Mouse (Mus musculus): ENCODE results near the gene Smurf2. TPM values are rescaled to one million over a fixed set of nuclear protein-coding genes. Genes with fewer than 3 reads are reported as not detected.
A peak's percentile ranks its signal among the peaks of the same experiment; 100 is the strongest.

Gene Smurf2
- polyA plus RNA-seq, 1 experiment = 11.3 TPM

- Histone ChIP-seq H3K4me1 (ENCODE audit: control insufficient read depth, insufficient read depth, low read length) (peaks cover 4% of the 10 kb centered on the region; the same call in 1 of the 2 replicates), H3K36me3 (ENCODE audit: control insufficient read depth, insufficient read depth, low read length) (peaks cover 6% of the 10 kb centered on the region), H3K27ac (ENCODE audit: control insufficient read depth, insufficient read depth, low read depth, low read length) (no peak overlapping the region; the same call in 1 of the 2 replicates), H3K27me3 (ENCODE audit: control insufficient read depth, insufficient read depth, low read length) (no peaks in the 10 kb centered on the region), H3K4me3 (ENCODE audit: control insufficient read depth, low read depth, low read length) (no peak overlapping the region)
- TF ChIP-seq POLR2A (IDR thresholded peaks at IDR 0.05; ENCODE audit: control insufficient read depth, low read depth, low read length) (no peak), CTCF (IDR thresholded peaks at IDR 0.05; ENCODE audit: control insufficient read depth, insufficient read depth, insufficient replicate concordance, low read depth, low read length) (no peak)
Observed at GRCm38 (mm10) chr11:106780590-106781220, 139.8 kb downstream of the Smurf2 start.

- TF ChIP-seq POLR2A (IDR thresholded peaks at IDR 0.05; ENCODE audit: control insufficient read depth, low read depth, low read length) (no peak), CTCF (IDR thresholded peaks at IDR 0.05; ENCODE audit: control insufficient read depth, insufficient read depth, insufficient replicate concordance, low read depth, low read length) (no peak)
- no peak overlapping the region for H3K4me3 ChIP-seq (ENCODE audit: control insufficient read depth, low read depth, low read length)
- peaks cover 4% of the 10 kb centered on the region; the same call in 1 of the 2 replicates for H3K4me1 ChIP-seq (ENCODE audit: control insufficient read depth, insufficient read depth, low read length)
- H3K27ac ChIP-seq (ENCODE audit: control insufficient read depth, insufficient read depth, low read depth, low read length) = 0 out of 2 replicates have a peak overlapping the region, but pooled peaks have one; percentile 89
- no peaks in the 10 kb centered on the region for H3K27me3 ChIP-seq (ENCODE audit: control insufficient read depth, insufficient read depth, low read length)
- H3K36me3 ChIP-seq (ENCODE audit: control insufficient read depth, insufficient read depth, low read length) = peaks cover 4% of the 10 kb centered on the region
Observed at GRCm38 (mm10) chr11:106780089-106780425, 140.5 kb downstream of the Smurf2 start.

GRCm38 (mm10) chr11:106779388-106780088 lies 141.0 kb downstream of the Smurf2 start, which contains the start of gene Polg2:
Gene Polg2, minus strand, starts transcription at chr11:106779537.
- H3K27me3 ChIP-seq (ENCODE audit: control insufficient read depth, insufficient read depth, low read length) = no peaks in the 10 kb centered on the region
- peak within 1 kb of the TSS; percentile 91 for H3K4me3 ChIP-seq (ENCODE audit: control insufficient read depth, low read depth, low read length)
- TF ChIP-seq CTCF (IDR thresholded peaks at IDR 0.05; ENCODE audit: control insufficient read depth, insufficient read depth, insufficient replicate concordance, low read depth, low read length) (no peak), POLR2A (IDR thresholded peaks at IDR 0.05; ENCODE audit: control insufficient read depth, low read depth, low read length) (peak; percentile 86)
- peaks cover 4% of the 10 kb centered on the region for H3K36me3 ChIP-seq (ENCODE audit: control insufficient read depth, insufficient read depth, low read length)
- peaks cover 4% of the 10 kb centered on the region; the same call in 1 of the 2 replicates for H3K4me1 ChIP-seq (ENCODE audit: control insufficient read depth, insufficient read depth, low read length)
- peak within 1 kb of the TSS; percentile 89 for H3K27ac ChIP-seq (ENCODE audit: control insufficient read depth, insufficient read depth, low read depth, low read length)

- no peaks in the 10 kb centered on the region for H3K27me3 ChIP-seq (ENCODE audit: control insufficient read depth, insufficient read depth, low read length)
- peaks cover 4% of the 10 kb centered on the region for H3K36me3 ChIP-seq (ENCODE audit: control insufficient read depth, insufficient read depth, low read length)
- peak overlapping the region; percentile 89 for H3K27ac ChIP-seq (ENCODE audit: control insufficient read depth, insufficient read depth, low read depth, low read length)
- H3K4me3 ChIP-seq (ENCODE audit: control insufficient read depth, low read depth, low read length) = peak overlapping the region; percentile 91
- no peak for TF ChIP-seq CTCF (IDR thresholded peaks at IDR 0.05; ENCODE audit: control insufficient read depth, insufficient read depth, insufficient replicate concordance, low read depth, low read length)
- no peak for TF ChIP-seq POLR2A (IDR thresholded peaks at IDR 0.05; ENCODE audit: control insufficient read depth, low read depth, low read length)
- peaks cover 4% of the 10 kb centered on the region; the same call in 1 of the 2 replicates for H3K4me1 ChIP-seq (ENCODE audit: control insufficient read depth, insufficient read depth, low read length)
Observed at GRCm38 (mm10) chr11:106778589-106779387, 141.7 kb downstream of the Smurf2 start.

DNA sequence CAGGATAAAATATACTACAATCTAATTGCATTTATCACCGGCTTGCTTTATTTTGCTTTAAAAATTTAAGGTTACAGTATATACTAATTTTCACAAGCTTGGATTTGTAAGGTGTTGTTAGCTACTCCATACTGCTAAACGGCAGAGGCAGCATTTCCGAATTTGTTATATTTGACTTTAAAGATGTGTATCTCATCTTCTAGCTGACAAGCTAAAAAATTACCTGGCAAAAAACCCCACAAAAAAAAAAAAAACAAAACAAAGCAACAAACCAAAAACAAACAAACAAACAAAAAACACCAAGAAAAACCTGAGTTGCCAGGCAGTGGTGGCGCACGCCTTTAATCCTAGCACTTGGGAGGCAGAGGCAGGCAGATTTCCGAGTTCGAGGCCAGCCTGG lies 142.4 kb downstream of the Smurf2 start:
- no peak overlapping the region for H3K4me3 ChIP-seq (ENCODE audit: control insufficient read depth, low read depth, low read length)
- peaks cover 2% of the 10 kb centered on the region for H3K36me3 ChIP-seq (ENCODE audit: control insufficient read depth, insufficient read depth, low read length)

GRCm38 (mm10) chr11:106777395-106777794 lies 143.1 kb downstream of the Smurf2 start:
- TF ChIP-seq CTCF (IDR thresholded peaks at IDR 0.05; ENCODE audit: control insufficient read depth, insufficient read depth, insufficient replicate concordance, low read depth, low read length) (no peak), POLR2A (IDR thresholded peaks at IDR 0.05; ENCODE audit: control insufficient read depth, low read depth, low read length) (no peak)
- H3K36me3 ChIP-seq (ENCODE audit: control insufficient read depth, insufficient read depth, low read length) = no peaks in the 10 kb centered on the region; the same call in 1 of the 2 replicates

More for the DNA sequence above, 142.4 kb downstream of the Smurf2 start:
- no peak overlapping the region for H3K27ac ChIP-seq (ENCODE audit: control insufficient read depth, insufficient read depth, low read depth, low read length)
- TF ChIP-seq POLR2A (IDR thresholded peaks at IDR 0.05; ENCODE audit: control insufficient read depth, low read depth, low read length) = no peak
- TF ChIP-seq CTCF (IDR thresholded peaks at IDR 0.05; ENCODE audit: control insufficient read depth, insufficient read depth, insufficient replicate concordance, low read depth, low read length) = no peak
- peaks cover 4% of the 10 kb centered on the region; the same call in 1 of the 2 replicates for H3K4me1 ChIP-seq (ENCODE audit: control insufficient read depth, insufficient read depth, low read length)
- H3K27me3 ChIP-seq (ENCODE audit: control insufficient read depth, insufficient read depth, low read length) = no peaks in the 10 kb centered on the region

More at GRCm38 (mm10) chr11:106777395-106777794, 143.1 kb downstream of the Smurf2 start:
- Histone ChIP-seq H3K4me1 (ENCODE audit: control insufficient read depth, insufficient read depth, low read length) (peaks cover 4% of the 10 kb centered on the region; the same call in 1 of the 2 replicates), H3K27me3 (ENCODE audit: control insufficient read depth, insufficient read depth, low read length) (no peaks in the 10 kb centered on the region), H3K4me3 (ENCODE audit: control insufficient read depth, low read depth, low read length) (no peak overlapping the region), H3K27ac (ENCODE audit: control insufficient read depth, insufficient read depth, low read depth, low read length) (no peak overlapping the region)

Measured in testis, adult 2 months (tissue).